Mouse (Mus musculus) splenic B cell, adult 2 months (primary cell): ENCODE measurements around the gene Filip1l.

Experiments used
- DNase-seq: peaks from one replicate; pipeline ENCODE4 v3.0.0-alpha.2; 2011; ENCODE audit warnings: low read depth, low spot score
- H3K27me3 ChIP-seq: 2 replicates; pipeline ENCODE4 v1.6.1; 2012; ENCODE audit warnings: mild to moderate bottlenecking, low read length, moderate library complexity, mixed read lengths; ENCODE audit not compliant: control insufficient read depth, poor library complexity, insufficient read depth, severe bottlenecking
- H3K36me3 ChIP-seq: 2 replicates; pipeline ENCODE4 v1.6.1; 2012; ENCODE audit warnings: mild to moderate bottlenecking, low read length, moderate library complexity, mixed read lengths; ENCODE audit not compliant: control insufficient read depth, poor library complexity, insufficient read depth, severe bottlenecking

Filip1l gene

DNA sequence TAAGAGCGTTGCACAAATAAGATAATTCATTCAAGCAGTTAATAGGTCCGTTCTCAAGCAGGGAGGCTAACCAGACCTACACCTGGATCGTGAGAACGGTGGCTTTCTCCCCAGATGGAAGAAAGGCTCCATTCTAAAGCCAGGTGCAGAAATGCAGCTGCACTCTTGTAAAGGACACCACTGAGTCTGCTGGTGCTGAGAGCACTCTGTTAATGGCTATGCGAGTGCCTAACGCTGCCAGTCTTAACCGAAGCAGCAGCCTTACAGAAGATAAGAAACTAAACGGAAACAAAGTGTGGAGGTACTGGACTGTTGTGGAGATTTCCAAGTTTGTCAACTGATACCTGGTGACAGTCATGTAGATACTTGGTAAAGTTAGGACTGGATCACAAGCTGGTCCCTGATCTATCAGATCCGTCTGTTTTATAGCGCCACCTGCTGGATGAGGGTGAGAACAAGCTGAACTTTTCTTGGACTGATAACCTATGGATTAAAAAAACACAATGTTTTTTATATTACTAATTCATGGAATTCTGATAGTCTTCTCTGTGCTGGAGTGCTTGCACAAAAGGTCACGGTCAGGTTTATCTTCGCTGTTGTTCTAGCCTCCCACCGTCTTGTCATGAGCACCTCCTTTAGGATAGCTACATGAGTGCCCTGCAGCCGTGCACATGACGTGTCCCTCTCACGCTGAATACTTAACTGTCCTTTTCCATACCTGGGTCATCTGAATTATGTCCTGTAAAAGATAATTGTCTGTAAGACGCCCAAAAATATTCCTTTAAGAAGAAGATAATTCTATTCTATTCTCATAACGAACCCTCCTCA, 45.7 kb downstream of the Filip1l start:
- no peaks in the 10 kb centered on the region for H3K36me3 ChIP-seq
- H3K27me3 ChIP-seq: no peaks in the 10 kb centered on the region
- DNase-seq: peak; percentile 82

DNA sequence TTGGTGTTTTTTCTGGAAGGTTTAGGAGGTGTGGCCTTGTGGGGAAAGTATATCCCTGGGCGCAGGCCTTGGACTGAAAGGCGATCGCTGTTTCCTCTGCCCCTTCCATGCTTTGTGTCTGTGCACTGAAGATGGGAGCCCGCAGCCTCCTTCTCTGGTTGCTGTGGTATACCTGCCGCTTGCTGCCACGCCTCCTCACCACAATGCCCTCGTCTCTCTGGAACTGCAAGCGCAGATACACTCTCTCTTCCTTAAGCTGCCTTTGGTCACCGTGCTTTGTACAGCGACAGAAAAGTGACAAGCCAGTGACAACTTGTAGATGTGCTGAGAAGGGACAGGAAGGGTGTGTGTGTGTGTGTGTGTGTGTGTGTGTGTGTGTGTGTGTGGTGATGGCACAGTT, 46.7 kb downstream of the Filip1l start:
- no peak for DNase-seq
- no peaks in the 10 kb centered on the region for H3K27me3 ChIP-seq
- no peaks in the 10 kb centered on the region for H3K36me3 ChIP-seq

DNA sequence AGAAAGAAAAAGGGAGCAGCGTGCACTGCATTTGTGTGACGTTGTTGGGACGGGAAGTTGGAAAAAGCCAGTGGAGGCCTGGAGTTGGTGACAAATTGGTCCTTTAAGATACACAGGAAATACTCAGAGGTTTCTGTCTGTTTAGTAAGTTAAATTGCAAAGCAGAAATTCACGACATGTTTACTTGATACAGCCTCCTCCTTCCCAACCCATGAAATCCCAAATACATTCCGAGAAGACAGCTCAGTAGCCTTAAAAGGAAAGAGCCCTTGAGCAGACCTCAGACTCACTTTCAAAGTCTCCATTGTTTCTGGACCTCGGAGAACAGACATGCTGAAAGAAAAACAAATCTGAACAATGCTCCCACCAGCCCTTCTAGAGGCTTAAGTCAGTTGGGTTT, 48.8 kb downstream of the Filip1l start:
- no peak for DNase-seq
- Histone ChIP-seq H3K27me3 (no peaks in the 10 kb centered on the region), H3K36me3 (no peaks in the 10 kb centered on the region)

DNA sequence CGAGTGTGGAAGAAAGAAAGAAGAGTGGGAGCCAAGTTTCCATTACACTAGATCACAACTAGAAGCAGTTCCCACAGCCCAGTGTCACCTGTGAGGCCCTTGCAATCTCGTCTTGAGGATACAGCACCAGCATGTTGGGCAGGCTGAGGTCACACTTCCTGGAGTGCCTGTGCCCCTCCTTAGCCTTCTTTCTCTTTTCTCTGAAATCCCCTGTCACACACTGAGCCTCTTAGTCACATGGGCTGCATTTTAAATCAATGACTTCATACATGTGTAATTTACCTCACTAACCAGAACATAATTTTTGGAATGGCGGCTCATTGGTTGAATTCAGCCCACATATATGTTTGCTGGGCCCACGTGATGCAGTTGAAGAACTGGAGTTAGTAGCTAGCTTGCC, 50.0 kb downstream of the Filip1l start:
- Histone ChIP-seq H3K27me3 (no peaks in the 10 kb centered on the region), H3K36me3 (no peaks in the 10 kb centered on the region)
- peak; percentile 71 for DNase-seq

DNA sequence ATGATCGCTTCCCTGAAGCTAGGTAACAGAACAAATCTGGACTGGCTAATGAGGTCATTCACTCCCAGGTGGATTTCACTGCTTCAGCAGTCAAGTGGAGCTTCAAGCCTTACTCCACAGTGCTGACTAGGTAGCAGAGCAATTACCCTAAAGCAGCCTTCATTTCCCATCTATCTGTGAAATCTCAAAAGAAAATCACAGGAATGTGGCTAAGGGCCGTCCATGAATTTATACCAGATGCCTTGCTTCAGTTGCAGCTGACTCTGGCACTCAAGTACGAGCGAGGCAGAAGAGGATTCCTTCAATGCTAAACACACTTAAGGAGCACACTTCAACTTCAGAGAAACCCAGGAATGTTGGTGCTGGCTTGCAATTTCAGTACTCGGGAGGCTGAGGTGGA, 50.9 kb downstream of the Filip1l start:
- DNase-seq: no peak
- Histone ChIP-seq H3K27me3 (no peaks in the 10 kb centered on the region), H3K36me3 (no peaks in the 10 kb centered on the region)

DNA sequence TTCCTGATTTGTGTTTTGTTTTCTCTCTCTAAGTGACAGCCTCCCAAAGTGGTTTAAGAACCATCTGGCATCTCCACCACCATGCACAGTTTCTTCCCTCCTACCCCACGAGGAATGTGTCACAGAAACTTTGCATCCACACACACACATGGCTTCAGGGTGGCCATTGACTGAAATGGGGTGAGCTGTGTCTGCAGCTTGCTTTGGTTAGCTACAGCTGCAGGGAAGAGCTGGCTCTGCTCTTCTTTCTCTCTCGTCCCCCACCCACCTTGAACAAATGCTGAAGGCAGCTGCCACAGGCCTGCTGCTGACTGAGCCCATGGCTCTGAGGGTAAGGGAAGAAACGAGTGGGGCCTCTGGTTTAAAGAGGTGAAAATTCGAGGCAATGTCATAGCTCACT, 59.9 kb downstream of the Filip1l start:
- Histone ChIP-seq H3K27me3 (no peaks in the 10 kb centered on the region), H3K36me3 (no peaks in the 10 kb centered on the region)
- DNase-seq: no peak

DNA sequence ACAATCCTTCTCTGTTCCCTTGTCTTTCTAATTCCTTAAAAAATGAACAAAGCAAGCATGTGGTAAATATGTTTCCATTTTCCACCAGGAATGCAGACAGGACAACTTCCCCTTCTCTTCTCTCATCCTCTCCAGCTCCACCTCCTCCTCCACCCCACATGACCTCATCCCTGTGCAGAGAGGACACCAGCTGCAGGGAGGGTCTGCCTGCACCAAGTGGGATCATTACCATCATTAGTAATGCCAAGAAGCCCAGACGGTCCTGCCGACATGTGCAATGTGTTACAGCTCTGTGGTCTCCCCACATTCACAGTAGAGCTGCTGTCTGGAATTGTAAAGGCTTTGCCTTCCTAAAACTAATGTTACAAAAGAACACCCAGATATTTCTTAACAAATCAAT, 63.2 kb downstream of the Filip1l start:
- DNase-seq: no peak
- Histone ChIP-seq H3K27me3 (no peaks in the 10 kb centered on the region), H3K36me3 (no peaks in the 10 kb centered on the region)

DNA sequence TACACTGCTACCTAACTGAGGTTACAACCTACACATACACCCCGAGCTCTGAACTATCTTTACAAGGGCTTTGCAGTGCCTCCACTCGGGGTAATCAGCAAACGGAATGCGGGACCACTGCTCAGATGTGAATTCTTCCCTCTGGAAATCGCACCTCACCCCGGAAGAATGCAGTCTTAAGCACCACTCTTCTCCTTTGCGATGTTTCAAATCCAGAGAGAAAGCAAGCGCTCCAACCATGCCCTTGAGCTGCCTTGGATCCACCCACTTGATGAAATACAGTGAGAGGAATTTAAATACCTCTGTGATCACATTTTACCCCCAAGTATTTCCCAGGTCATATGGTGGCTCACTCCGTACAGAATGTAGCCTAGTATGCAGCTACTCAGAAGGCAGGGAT, 64.1 kb downstream of the Filip1l start:
- no peak for DNase-seq
- no peaks in the 10 kb centered on the region for H3K27me3 ChIP-seq
- H3K36me3 ChIP-seq: no peaks in the 10 kb centered on the region

DNA sequence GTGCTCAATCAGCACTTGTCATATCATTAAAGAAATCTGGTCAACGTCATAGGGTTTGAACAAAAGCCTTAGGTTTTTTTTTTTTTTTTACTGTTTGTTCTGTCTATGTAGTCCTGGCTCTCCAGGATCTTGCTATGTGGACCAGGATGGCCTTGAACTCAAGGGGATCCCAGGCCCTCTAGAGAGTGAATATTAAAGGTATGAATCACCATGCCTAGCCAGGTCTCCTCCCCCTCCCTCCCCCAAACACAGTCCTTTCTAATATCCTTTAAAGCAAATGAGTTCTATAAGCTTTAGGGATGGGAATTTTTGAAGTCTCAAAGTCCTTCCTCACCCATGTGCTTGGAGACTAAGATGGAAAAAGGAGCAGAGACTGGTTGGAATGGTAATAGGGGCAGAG, 65.1 kb downstream of the Filip1l start:
- H3K27me3 ChIP-seq: no peaks in the 10 kb centered on the region
- no peaks in the 10 kb centered on the region for H3K36me3 ChIP-seq
- no peak for DNase-seq

DNA sequence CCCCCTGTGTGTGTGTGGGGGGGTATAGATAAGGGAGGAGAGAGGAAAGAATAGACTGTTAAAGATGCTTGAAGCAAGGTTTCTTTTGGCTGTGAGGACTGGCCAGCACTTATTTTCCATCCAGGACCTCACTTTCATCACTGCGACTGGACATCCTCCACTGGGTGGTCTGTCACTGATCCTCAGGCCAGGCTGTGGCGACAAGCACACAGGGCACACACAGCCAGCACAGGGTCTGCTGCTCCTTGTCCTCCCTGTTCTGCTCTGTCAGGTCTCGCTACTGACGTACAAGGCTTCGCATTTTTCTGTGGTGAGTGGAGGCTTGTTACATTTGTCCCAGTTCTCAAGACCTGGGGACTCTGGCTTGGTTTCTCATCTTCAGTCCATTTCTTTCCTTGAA, 66.4 kb downstream of the Filip1l start:
- Histone ChIP-seq H3K27me3 (no peaks in the 10 kb centered on the region), H3K36me3 (no peaks in the 10 kb centered on the region)
- no peak for DNase-seq

DNA sequence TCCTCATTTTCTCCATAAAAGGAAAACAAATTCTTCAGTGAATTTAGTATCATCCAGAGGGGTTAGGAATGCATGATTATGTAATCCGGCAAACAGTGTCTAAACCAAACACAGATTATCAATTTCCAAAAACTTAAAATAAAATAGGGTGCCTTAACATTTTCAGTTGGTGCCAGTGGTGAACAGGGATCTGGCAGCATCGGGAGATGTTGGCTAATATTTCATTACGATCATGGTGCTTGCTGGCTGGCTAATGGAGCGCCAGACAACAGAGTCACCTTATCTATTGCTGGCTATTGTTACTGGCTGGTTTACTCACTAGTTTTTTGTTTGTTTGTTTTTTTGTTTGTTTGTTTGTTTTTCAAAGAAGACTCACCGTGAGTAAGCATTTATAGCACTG, 67.0 kb downstream of the Filip1l start:
- Histone ChIP-seq H3K36me3 (no peaks in the 10 kb centered on the region), H3K27me3 (no peaks in the 10 kb centered on the region)
- DNase-seq: no peak

DNA sequence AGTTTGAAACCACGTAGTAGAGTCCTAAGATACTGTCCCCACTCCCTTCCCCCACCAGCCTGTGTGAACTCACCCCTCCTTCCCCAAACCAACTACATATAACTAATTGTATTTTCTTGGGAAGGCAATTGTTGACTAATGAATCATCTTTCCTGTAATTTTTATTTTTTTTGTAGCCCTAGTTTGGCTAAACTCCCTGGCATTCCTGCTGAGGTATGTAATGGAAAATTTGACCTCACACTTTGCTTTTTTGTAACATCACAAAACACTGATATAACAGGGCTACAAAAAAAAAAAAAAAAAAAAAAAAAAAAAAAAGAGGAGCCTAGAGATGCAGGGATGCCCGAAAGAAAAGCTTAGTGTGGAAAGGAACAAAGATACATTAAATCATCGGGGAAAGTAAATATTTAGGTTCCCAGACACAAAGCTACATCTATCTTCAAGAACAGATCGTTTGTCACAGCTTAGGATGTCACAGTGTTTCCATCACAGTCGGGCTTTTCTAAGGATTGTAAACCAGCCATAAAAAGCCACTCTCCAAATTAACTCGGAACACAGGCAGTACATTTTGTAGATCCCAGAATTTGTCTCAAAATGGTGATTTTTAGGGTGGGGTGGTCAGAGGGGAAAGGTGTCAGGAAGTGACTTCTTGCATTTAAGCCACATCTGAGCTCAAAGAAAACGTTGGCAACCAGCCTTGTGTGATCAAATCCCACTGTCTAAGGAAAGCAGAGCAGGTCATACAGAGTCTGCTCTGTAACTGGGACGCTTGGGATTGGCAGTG, 68.1 kb downstream of the Filip1l start:
- Histone ChIP-seq H3K27me3 (no peaks in the 10 kb centered on the region), H3K36me3 (no peaks in the 10 kb centered on the region)
- DNase-seq: no peak

DNA sequence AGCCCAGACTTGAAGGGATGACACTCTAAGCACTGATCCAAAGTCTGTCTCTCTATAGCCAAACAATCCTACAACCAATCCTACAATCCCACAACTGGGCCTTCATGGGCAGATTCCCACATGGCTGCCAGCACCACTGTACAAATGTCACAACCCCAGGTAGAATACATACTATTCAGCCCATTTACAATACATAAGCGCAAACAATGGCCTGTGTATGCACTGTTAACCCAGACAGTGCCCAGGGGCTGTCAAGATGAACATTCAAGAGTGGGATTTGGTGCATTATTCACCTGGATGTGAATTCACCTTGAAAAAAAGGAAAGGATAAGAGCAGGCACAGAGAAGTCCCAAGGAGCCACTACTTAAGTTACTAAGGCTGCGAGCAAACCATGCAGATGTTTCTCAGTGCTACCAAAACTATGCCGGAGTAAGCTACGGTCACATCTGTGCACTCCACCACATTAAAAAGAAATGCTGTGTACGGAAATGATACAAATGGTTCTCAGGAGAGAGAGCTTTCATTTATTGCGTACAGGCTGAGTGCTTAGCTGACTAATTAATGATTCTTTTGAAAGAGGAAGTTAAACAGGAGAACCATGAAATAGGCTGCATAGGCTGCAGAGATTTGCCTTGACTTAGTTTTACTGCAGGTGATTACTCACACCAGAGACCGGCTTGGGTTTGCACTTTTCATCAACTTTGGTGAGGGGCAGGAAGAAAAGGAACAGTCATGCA, 69.0 kb downstream of the Filip1l start:
- peak; percentile 64 for DNase-seq
- Histone ChIP-seq H3K36me3 (no peaks in the 10 kb centered on the region), H3K27me3 (no peaks in the 10 kb centered on the region)

DNA sequence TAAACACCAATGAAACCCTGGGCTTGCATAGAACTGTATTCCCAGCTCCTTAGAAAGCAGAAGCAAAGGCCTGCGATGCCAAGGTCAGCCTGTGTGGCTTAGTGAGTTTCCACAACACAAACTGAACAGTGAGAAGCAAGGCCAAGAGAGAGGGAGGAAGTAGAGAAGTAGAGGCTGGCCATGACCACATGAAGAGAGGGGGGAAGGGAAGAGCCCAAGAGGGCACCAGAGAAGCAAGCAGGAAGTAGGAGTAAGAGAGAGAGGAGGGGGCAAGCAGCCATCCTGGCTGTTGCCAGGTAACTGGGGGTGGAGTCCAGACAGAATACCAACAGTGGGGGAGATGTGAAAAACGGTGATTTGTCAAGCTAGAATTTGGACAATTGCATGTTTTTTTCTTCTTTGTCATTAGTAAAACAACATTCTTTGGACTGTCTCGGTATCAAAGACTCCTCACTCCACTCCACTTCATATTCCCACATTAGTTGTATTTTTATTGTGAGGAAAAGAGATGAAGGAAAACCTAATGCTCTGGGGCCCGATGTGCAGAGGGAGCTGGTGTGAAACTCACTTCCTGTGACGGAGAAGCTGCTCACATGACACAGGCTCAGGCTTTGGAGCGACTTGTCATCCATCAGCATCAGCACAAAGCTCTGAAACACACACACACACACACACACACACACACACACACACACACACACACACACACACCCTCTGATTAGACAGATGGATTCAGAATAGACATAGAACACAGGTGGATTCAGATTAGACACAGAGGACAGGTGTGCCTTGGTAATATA, 70.3 kb downstream of the Filip1l start:
- peak; percentile 73 for DNase-seq
- Histone ChIP-seq H3K27me3 (no peaks in the 10 kb centered on the region), H3K36me3 (no peaks in the 10 kb centered on the region)
